Mouse (Mus musculus) ES-E14 (cell line): Measurements from ENCODE around the gene Cdk5.

ENCODE experiments used
- CHD2 ChIP-seq: IDR thresholded peaks from 2 replicates; pipeline ENCODE4 v1.6.1; 2014; ENCODE audit warnings: mild to moderate bottlenecking, low read depth, low read length, inconsistent platforms
- ZNF384 ChIP-seq: IDR thresholded peaks from 2 replicates; pipeline ENCODE4 v1.6.1; 2012; ENCODE audit warnings: low read depth, low read length, inconsistent platforms

GRCm38 (mm10) chr5:24413042-24413693 is 10.2 kb downstream of the Cdk5 start, which contains the start of gene Asic3:
- TF ChIP-seq CHD2 (no peak), ZNF384 (no peak)
